8 mouse cellular contexts compared by ENCODE assay signal in the genomic region with DNA sequence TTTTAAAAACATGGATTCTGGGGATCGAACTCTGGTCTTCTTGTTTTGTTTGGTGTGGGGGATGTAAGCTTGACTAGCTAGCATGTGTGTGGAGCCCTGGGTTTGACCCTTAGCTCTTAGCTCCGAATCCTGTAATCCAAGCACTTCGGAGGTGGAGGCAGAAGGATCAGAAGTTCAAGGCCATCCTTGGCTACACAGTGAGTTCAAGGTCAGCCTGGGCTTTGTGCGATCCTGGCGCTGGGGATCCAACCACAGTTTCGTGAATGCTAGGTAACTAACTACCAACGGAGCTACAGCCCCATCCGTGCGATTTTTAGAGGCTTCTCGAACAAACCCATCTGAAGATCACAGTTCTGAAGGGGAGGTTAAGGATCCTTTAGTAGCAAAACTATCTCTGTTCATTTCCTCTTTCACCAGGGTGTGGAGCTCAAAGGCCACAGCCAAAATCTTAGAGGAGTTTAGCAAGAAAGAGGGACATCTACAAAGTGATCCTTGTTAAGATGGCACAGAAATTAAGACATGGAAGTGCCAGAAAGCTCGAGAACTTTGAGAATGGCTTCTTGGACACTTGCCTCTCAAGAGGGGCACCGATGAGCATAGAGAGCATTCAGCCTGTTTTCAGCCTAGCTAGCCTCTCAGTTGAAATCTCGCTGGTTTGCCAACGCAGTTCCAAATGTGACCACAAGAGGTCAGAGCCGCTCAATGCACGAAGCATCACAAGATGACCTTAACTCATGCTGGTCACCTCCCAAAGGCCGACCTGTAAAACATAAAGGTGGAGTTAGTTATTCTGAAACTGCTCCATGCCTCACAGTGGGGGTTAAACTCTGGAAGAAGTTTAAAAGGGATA.
DNase-seq lines count a peak whose midpoint lies in the region; ATAC-seq and TF ChIP-seq lines count a peak whose summit lies in the region.

No protein-coding gene starts in this region.

- H3K4me3 ChIP-seq in MEL (ENCODE audit: control insufficient read depth in 1 of 2, insufficient read depth in 1 of 2, low read depth in 2 of 2, low read length in 2 of 2): peak overlapping the region; percentile 29 to 31; a peak in 3 of 4 replicates
- H3K4me3 ChIP-seq in cerebellum, adult 2 months (replicated peaks; ENCODE audit: insufficient read depth, low read depth, low read length): no peak overlapping the region
- no peak overlapping the region for H3K4me3 ChIP-seq in hindbrain, embryonic 12.5 days

- no peaks in the 10 kb centered on the region for H3K79me2 ChIP-seq in MEL (ENCODE audit: control insufficient read depth, insufficient read depth, low read length, poor library complexity)

- peaks cover 0 to 3% of the 10 kb centered on the region in 2 experiments; a peak in 2 of 4 replicates for H3K4me1 ChIP-seq in MEL (ENCODE audit: control insufficient read depth in 1 of 2, insufficient read depth in 2 of 2, low read length in 2 of 2)
- no peaks in the 10 kb centered on the region for H3K4me1 ChIP-seq in cerebellum, adult 2 months (ENCODE audit: control insufficient read depth, insufficient read depth, low read length)
- H3K4me1 ChIP-seq in hindbrain, embryonic 12.5 days: no peaks in the 10 kb centered on the region

- 49% methylated on average over 17 of the region's 17 CpGs for WGBS in cerebellum, adult 2 months
- 51% methylated on average over 17 of the region's 17 CpGs for WGBS in hindbrain, embryonic 12.5 days

- H3K9ac ChIP-seq in MEL (ENCODE audit: control insufficient read depth, low read depth, low read length, poor library complexity, severe bottlenecking): peak overlapping the region; percentile 46
- no peak overlapping the region for H3K9ac ChIP-seq in hindbrain, embryonic 12.5 days

- peak; percentile 82 for DNase-seq in MEL (ENCODE audit: low read depth, low spot score)
- DNase-seq in cerebellum, adult 2 months: peak; percentile 85 to 96
- DNase-seq in frontal cortex, postnatal 10 days (ENCODE audit: low spot score in 2 of 2): peak; percentile 36 to 78
- DNase-seq in layer of hippocampus, adult 9-11 months: peak; percentile 72
- DNase-seq in lung, postnatal 10 days: peak; percentile 91
- peak; percentile 93 for DNase-seq in ovary, postnatal 14 days (ENCODE audit: low spot score)
- DNase-seq in thymus, postnatal 0 days (ENCODE audit: low spot score): peak; percentile 85

- peaks cover 0 to 5% of the 10 kb centered on the region in 2 experiments; a peak in 1 of 4 replicates for H3K36me3 ChIP-seq in MEL (ENCODE audit: control insufficient read depth in 1 of 2, insufficient read depth in 2 of 2, low read length in 2 of 2)
- H3K36me3 ChIP-seq in hindbrain, embryonic 12.5 days: no peaks in the 10 kb centered on the region

- ATAC-seq in hindbrain, embryonic 12.5 days (ENCODE audit: low FRiP score): peak; percentile 61; the same call in 1 of the 2 replicates

- no peak overlapping the region for H3K27ac ChIP-seq in MEL (ENCODE audit: control insufficient read depth, low read depth, low read length)
- H3K27ac ChIP-seq in cerebellum, adult 2 months (ENCODE audit: insufficient read depth, low read length): no peak overlapping the region
- H3K27ac ChIP-seq in hindbrain, embryonic 12.5 days: no peak overlapping the region

- no peaks in the 10 kb centered on the region for H3K9me3 ChIP-seq in MEL (replicated peaks; ENCODE audit: insufficient read depth, low read length)
- no peaks in the 10 kb centered on the region for H3K9me3 ChIP-seq in hindbrain, embryonic 12.5 days (replicated peaks)

- peak; percentile 77 to 99 (median 93) for TF ChIP-seq CTCF in MEL (IDR thresholded peaks at IDR 0.05 in 2 of 3, conservative IDR thresholded peaks at IDR 0.05 in 1 of 3; ENCODE audit: control insufficient read depth in 1 of 3, insufficient read depth in 1 of 3, low read depth in 2 of 3, low read length in 3 of 3, poor library complexity in 1 of 3, severe bottlenecking in 1 of 3)
- peak; percentile 97 for TF ChIP-seq CTCF in cerebellum, adult 2 months (IDR thresholded peaks at IDR 0.05; ENCODE audit: borderline replicate concordance, insufficient read depth, low read depth, low read length)

- H3K27me3 ChIP-seq in MEL (ENCODE audit: control insufficient read depth in 1 of 2, insufficient read depth in 2 of 2, low read length in 2 of 2): no peaks in the 10 kb centered on the region
- H3K27me3 ChIP-seq in cerebellum, adult 2 months (ENCODE audit: control insufficient read depth, insufficient read depth, low read length): no peaks in the 10 kb centered on the region
- no peaks in the 10 kb centered on the region for H3K27me3 ChIP-seq in hindbrain, embryonic 12.5 days

- peak; percentile 75 for TF ChIP-seq RAD21 in MEL (IDR thresholded peaks at IDR 0.05; ENCODE audit: low read depth, low read length)

- no peak for TF ChIP-seq POLR2A in MEL (IDR thresholded peaks at IDR 0.05; ENCODE audit: control insufficient read depth in 1 of 2, insufficient read depth in 1 of 2, low read depth in 1 of 2, low read length in 2 of 2, poor library complexity in 1 of 2)
- TF ChIP-seq POLR2A in cerebellum, adult 2 months (IDR thresholded peaks at IDR 0.05; ENCODE audit: borderline replicate concordance, insufficient read depth, low read length): no peak

- no peak overlapping the region for H3K4me2 ChIP-seq in hindbrain, embryonic 12.5 days (replicated peaks)

- no peak for TF ChIP-seq EP300 in MEL (IDR thresholded peaks at IDR 0.05; ENCODE audit: low read depth in 1 of 2, low read length in 2 of 2)

TF ChIP-seq in MEL, 35 proteins besides CTCF, POLR2A, EP300 and RAD21:
- 0 out of 2 replicates have a peak, but pooled peaks have one; percentile 7 for TF ChIP-seq BHLHE40 (IDR thresholded peaks at IDR 0.05; ENCODE audit: borderline replicate concordance, low read depth, low read length)
- peak; percentile 90 for TF ChIP-seq ZC3H11A (IDR thresholded peaks at IDR 0.05; ENCODE audit: low read depth, low read length)
- TF ChIP-seq ETS1 (IDR thresholded peaks at IDR 0.05; ENCODE audit: low read depth, low read length): no peak
- TF ChIP-seq SIN3A (IDR thresholded peaks at IDR 0.05; ENCODE audit: low read length): 0 out of 2 replicates have a peak, but pooled peaks have one; percentile 31
- peak; percentile 87 for TF ChIP-seq SMC3 (IDR thresholded peaks at IDR 0.05; ENCODE audit: low read depth, low read length)

Comparison
In these comparisons a context has a peak if more than half of its experiments do, and no peak if none do; other contexts are left out.
1. H3K4me3 ChIP-seq: peak in MEL (2 of 2); none in cerebellum, adult 2 months (single experiment) and hindbrain, embryonic 12.5 days (single experiment).
2. Peak in every context shown above with its lines, with median percentiles within 50 percentile points of each other: DNase-seq.